Mouse (Mus musculus) frontal cortex, postnatal 14 days (tissue): Measurements from ENCODE around the gene Cpsf2.
"Not testable (repeated sequence)": the region's sequence is repeated elsewhere in the genome, so short reads cannot be mapped to it uniquely, and the experiment has no call there.

Experiments
- DNase-seq, 2 experiments: peaks; one replicate each; pipeline ENCODE4 v3.0.0; 2022; ENCODE audit warnings: low spot score in 2 of 2

The Cpsf2 gene

DNA sequence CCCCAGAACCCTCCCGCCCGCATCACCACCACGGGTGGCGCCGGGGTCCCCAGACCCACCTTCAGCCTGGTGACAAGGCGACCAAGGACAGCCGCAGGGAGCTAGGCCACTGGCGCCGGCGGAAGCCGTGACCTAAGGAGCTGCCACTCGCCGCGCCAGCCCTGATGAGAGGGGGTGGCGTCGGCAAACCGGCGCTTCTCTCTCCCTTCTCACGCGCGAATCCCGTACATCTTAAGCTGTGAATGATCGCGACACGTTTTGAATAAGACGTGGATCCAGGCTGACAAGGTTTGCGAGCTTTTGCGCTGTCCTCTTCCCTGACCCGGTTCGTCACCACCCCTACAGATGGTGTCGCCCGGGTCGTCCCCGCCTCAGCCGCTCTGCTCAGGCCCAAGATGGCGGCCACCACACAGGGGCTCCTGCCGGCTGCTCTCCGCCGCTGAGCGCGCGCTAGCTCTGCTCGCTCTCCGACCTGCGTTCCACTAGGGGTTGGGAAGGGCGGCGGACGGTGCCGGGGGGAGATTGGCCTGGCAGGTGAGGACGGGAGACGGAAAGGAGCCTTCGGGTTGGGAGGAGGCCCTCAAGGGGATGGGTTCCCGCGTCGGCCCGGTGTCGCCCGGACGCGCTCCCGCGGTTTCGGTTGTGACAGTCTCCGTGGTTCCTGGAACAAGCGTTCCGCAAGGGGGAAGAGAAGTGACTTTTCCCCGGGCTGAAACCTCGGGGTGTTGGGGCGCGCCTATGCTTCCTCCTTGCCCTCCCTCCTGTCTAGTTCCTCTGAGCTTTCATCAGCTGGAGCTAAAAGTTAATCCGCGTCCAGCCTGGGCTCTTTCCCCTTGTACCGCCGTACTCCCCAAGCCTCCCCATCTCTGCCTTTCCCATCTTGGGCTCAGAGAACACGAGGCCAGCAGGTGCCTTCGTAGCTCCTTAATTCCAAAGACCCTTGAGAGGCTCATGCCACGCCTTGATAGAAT lies at the start of gene Cpsf2:
TSS of gene Cpsf2 (plus strand) at position 388 of the 971 bp plus-strand sequence.
- peak; percentile 73 to 80 for DNase-seq

DNA sequence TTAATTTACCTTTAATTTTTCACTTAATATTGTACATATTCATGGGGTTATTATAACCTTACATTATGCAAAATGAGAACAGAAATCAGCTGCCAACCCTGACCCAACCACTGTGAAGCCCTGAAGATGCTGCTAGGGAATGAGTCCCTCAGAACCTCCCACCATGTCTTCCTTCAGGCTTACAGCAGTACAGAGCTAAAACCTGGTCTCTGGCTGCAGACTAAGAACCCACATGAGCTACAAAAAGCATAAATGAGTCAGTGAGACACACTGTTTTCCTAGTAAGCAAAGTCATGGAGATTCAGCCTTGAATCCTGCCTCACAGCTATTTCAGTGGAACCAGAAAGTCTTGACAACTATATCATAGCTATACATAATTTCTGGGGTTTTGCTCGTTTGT lies 47.4 kb upstream of the Cpsf2 start:
- no peak for DNase-seq

DNA sequence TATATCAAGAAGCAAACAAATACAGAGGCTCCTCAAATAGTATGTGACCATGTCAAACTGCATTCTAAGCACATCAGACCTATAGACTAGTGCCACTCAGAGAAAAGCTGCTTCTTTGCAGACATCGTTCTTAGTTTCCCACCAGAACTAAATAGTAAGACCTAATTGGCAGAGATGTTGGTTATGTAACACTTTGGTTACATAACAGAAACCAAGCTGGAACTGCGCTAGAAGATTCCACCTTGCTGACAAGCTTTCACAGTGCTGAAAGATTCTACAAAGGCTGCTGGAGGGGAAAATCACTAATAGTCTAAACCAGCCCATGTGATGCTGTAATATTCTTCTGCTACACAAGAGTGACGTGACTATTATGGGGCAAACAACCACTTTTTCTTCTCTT lies 40.6 kb upstream of the Cpsf2 start:
- no peak for DNase-seq

DNA sequence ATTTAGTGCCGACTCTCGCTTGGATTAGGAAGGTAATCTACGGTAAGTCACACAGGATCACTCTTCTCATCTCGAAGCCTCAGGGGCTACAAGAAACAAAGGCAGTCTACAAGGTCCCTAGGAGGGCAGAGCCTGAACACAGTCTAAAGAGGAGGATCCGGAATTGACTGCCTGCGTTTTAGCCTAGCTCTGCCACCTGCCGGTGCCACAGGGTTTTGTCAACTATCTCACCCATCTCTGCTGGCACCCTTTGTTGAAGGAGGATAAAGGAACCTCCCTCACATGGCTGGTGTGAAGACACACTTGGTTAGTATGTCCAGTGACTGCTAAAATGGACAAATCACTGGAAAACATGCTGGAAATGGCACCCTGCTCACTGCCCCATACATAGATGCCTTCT lies 38.2 kb upstream of the Cpsf2 start:
- no peak for DNase-seq

DNA sequence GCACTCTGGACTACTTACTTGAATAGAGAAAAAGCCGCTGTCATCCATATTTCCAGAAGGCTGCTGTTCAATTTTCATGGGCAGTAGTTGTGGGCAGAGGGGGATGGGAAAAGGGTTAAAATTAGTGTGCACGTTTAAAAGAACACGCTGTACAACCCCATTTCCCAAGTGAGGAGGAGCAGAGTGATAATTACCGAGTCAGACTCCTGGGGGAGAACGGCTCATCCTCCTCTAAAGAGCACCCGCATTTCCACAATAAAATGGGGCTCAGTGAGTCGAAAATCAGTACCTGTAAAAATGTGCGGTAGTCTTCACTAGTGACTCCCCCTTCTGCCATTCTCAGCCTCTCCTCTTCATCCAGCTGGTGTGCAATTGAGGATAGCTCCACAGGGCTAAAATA lies 27.8 kb upstream of the Cpsf2 start:
- no peak for DNase-seq

DNA sequence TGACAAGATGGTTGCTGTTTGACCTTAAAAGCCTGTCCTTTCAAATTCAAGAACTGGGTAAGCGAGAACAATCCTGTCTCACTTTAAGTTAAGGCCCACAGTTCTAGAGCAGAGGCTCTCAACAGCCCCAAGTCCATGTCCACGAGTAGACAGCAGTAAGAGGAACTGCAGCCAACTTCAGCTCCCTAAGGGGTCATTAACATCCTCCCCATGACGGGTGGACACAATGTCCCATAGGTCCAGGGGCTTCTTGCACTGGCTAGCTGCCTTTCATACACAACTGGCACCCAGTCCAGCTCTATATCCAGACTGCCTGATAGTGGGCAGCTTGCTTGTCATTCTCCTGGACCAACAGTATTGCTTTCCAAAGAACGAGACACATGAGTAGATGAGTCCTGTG lies 27.0 kb upstream of the Cpsf2 start:
- no peak for DNase-seq

DNA sequence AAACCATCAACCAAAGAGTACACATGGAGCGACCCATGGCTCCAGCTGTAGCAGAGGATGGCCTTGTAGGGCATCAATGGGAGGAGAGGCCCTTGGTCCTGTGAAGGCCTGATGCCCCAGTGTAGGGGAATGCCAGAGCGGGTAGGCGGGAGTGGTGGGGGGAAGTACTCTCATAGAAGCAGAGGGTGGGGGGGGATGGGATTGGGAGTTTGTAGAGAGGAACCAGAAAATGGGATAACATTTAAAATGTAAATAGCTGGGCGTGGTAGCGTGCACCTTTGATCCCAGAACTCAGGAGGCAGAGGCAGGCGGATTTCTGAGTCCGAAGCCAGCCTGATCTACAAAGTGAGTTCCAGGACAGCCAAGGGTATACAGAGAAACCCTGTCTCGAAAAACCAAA lies 20.0 kb upstream of the Cpsf2 start:
- not testable (repeated sequence) for DNase-seq

DNA sequence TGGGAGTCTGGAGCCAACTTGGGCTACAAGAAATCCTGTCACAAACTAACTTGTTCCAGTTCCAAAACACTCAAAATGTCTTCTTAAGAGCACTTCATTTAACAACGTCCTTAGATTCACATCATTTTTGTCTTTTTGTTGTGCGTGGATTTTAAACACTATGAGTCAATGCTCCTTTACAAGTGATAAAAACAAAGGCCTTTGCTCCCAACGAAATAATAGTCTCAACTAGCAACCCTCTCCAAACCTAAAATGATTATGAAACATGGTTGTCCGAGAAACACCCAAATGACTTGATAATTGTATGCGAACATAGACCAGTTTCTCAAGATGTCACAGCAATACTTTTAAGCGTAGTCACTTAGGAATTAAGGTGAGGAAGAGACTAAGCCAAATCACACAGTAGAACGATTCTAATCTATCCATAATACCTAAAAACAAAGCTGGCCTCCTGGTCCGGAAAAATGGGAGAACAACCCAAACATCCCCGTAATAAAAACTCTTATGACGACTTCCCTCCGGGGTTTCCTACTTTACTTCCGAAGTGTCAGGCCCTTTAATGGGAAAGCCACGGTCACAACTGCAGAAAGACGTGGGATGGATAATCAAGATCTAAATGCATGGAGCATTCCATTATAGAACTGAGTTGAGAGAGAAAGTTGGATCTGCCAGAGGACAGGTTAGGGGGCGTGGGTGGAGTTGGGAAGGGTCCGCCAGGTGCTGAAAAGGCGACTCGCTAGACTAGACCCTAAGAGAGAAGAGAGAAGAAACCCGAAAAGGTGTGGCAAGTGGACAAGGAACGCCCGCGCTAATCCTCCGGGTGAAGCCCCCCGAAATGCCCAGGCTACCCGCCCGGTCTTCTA lies 18.5 kb upstream of the Cpsf2 start:
- no peak for DNase-seq

DNA sequence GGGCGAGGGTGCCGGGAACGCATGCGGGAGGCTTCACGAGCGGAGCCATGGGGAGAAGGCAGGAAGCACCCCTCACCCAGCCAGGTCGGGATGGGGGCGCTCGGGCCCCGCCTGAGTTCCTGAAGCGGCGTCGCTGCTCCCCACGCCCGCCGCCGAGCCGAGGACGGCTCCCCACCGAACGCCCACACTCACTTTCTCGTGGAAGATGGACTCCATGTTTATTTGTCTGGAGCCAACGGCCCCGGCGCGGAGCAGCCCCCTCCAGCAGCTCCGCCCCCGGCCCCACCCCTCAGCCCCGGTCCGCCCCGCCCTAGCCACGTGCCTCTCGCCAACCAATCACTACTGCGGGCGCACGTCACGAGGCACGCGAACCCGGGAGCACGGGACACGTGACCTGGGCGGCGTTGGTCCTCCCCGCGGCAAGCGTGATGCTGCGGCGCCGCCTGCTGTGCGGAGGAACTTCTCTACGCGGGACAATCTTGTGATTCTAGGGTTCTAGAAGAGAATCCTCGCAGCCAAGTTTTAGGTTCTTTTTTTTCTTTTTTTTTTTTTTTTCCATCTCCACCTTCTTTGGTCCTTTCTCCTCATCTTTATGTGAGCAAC lies 17.7 kb upstream of the Cpsf2 start, which contains the start of gene Atxn3:
TSS of gene Atxn3 (minus strand) at position 305 of the 603 bp plus-strand sequence.
- DNase-seq = peak; percentile 93 to 96

DNA sequence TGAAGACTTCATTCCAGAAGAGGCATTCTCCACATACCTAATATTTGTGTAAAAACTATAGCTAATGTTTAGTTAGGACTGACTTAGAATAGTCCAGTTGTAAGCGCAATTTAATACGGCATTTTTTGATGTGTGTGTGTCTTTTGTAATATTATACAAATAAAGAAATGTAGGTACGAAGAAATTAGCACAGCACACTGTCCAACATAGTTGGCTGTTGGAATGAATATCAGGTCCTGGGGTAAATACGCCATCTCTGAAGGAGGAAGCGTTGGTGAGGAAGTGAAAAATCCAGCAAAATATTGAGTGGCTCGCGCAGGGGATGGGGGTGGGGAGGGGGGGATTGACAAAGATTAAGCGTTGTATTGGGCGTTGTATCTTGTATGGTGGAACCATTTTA lies 17.2 kb upstream of the Cpsf2 start:
- DNase-seq = no peak

DNA sequence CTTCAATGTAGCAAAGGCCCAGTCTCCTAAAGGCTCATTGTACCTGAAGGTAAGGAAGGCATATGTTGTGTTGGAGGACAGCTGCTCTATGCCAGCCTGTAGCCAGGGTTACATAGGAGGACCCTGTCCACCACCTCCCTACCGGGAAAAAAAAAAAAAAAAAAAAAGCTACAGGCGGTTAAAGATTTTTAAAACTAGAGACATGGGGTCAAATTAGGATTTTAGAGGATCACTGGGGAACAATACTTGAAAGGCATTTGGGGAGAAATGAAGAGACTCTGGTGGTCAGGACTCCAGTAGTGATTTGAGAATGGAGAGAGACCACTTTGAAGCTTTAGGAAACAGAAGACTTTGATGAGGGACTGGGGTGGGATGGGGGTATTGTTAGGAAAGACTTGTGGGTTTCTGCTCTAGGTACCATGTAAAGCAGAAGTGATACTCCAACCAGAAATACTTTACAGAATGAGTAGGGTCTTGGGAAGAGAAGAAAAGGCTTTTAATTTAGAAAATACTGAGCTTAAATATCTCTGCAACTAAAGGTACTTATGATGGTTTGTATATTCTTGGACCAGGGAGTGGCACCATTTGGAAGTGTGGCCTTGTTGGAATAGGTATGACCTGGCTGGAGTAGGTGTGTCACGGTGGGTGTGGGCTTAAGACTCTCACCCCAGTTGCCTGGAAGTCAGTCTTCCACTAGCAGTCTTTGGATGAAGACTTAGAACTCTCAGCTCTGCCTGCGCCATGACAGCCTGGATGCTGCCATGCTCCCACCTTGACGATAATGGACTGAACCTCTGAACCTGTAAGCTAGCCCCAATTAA lies 16.6 kb upstream of the Cpsf2 start:
- not testable (repeated sequence) for DNase-seq

DNA sequence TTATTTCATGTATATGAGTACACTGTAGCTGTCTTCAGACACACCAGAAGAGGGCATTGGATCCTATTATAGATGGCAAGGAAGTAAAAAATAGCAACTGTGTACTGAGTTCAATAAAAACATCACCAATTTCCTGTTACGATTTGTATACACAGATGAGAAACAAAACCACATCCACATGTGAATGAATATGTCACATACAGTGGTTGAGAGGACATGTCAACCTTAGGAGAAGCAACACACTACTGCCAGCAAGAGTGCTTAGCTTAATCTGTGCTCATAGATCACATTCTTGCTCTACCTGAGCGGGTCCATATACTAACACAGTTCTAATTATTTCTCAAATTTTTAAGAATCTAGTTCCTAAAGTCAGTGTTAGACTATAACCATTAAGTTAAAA lies 4.5 kb upstream of the Cpsf2 start:
- DNase-seq = no peak

DNA sequence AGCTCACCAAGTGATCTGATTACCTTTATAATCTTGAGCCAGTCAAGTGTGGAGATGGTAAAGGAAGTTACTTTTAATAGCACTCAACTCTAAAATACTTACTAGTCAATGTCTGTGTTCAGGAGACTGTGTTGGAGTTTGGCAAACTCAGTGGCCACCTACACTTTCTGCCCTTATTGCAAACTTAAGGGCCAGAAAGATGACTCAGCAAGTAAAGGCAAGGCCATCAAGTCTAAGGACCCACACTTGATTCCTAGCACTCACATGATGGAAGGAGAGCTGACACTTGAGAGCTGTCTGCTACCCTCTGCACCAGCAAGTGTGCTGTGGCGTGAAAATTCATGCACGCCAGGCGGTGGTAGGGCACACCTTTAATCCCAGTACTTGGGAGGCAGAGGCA lies 3.6 kb upstream of the Cpsf2 start:
- no peak for DNase-seq

DNA sequence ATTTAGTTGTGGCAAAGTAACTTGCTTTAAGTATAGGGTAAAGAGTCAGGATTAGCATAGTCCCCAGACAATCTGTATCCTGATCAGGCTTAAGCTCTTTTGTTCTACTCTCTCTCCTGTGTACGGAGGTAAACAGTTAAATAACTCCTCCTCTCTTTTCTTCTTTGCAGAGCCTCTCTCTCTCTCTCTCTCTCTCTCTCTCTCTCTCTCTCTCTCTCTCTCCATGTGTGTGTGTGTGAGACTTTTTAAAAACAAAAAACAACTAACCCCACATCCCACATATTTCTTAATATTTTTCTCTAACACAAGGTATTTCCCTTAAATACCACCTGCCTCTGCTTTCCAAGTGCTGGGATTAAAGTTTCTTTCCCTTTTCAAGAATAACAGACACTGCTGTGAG lies 1.2 kb upstream of the Cpsf2 start:
- no peak for DNase-seq

DNA sequence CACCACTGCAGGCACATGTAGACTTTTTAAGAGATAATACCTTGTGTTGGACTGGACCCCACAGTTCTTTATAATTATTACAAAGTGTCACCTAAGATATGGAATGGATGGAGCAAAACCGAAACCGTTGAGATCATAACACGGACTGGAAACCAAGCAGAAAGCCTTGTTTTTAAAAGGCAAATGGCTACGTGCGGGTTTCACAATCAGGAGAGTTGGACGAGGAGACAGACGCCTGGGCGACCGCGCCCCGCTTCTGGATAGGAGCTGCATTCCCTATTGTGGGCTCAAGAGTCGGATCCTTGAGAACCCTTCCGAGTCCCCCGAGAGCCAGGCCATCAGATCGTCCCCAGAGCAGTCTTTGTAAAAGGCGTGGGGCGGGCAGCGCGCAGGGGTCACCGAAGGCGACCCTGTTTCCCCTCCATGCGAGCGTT lies 604 bp upstream of the Cpsf2 start:
- DNase-seq = no peak

DNA sequence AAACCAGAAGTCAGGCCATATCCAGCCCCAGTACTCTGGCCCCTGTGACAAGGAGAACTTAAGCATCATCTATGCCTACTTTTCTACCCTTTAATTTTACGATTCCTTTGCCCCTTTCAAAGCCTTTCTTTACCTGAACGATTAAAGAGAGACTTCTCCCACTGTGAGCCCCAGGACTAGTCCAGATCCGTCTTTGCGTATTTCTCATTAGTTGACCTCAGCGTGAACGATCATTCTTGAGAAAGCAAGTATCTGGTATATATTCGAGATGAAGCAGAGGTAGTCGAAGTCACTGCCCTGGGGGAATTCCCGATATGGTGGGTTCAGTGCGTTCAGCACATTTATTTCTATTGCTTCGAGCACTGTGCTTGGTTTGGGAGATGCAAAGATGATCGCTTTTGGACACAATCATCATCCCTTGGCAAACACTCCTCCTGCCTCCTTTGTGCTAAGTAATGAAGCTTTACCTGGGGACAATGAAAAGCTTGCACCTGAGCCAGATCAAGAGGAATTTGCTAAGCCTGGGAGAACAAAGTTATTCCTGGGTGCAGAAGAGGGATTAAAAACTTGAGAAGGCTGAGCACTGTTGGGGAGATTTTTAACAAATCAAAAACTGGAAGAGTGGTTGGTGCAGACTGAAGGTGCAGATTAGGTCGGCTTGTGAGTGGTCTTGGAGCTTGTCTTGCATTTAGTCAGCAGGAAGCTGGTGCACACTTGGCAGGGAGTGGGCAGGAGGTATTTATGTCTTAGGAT lies 1.0 kb downstream of the Cpsf2 start:
- no peak for DNase-seq

DNA sequence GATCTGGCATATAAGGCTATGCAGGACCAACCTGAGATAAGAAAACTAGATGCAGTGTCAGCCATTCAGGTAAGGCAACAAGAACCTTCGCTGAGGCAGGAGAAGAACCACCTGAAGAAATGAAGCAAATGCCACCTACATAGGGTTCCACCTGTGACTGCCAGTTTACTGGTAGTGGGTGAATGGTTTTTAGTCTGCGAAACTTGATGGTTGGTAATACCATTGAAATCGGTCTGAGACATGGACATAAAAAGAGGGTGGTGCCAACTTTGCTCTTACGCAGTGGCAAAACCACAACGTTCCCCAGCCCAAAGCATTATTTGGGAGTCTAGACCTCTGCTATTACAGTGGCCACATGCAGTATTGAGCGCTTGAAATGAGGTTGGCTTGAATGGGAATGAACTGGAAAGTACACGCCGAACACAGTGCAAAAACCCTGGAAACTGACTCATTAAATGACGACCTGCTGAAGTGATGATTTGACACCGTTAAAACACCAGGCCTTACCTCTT lies 1.7 kb downstream of the Cpsf2 start:
- DNase-seq = no peak

DNA sequence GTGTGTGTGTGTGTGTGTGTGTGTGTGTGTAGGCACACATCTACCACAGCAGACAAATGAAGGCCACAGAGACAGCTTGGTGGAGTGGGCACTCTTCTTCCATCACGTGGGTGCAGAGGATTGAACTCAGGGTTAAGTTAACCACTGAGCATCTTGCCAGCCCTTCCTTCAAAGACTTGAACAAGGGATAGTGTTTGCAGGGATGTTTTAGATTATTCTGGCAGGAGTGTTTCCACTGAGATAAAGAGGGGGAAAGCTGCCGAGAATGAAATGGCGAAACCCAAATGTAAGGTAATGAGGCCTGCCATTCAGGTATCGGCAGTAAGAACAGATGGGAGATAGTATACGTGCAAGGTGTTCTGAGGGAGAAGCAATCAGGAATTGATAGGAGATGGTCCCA lies 2.4 kb downstream of the Cpsf2 start:
- no peak for DNase-seq

DNA sequence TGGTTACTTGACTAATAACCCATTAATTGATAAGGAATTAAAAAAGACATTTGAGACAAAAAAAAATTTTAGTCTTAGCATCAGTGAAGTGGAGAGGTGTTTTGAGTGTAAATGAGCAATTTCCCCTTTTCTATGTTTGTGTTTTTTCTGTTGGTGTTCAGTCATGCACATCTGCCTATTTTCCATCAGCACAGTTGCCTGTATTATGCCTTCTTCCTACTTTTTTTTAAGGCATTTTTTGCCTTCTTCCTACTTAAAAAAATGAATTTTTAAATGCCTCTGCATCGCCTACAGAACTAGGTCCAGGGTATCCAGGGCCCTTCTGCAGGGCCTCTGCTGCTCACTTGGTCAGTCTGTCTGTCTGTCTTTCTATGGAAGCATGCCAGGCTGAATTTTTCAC lies 2.8 kb downstream of the Cpsf2 start:
- DNase-seq = no peak

DNA sequence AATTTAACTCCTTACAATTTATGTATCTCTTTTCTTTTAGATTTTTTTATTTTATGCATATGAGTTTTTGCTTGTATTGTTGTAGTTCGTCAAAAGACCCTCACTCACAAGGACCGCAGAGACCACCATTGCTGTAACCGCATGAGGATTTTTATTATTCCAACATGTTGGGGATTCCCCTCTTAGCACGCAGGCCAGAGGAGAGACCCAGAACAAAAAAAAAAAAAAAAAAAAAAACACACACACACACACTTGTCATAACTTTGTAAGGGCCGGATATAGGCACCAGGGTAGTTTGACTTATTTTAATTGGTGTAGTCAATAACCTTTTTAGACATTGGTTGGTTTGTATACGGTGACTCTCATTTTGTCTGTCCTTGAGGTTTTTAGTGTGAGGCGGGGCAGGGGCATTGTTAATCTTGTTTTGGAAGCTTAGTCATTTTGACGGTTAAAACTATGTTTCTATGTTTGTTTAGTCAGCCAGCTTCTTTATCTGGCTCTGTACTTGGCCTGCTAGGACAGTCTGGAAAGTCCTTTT lies 3.5 kb downstream of the Cpsf2 start:
- no peak for DNase-seq
